Mouse (Mus musculus) natural killer cell, adult 2 months (primary cell): Measurements from ENCODE around the gene Arhgef25.
"Not testable (repeated sequence)": the region's sequence is repeated elsewhere in the genome, so short reads cannot be mapped to it uniquely, and the experiment has no call there.

ENCODE experiments used
- DNase-seq, 2 experiments: peaks; one replicate each; pipeline ENCODE4 v3.0.0; 2022; ENCODE audit warnings: low spot score in 2 of 2

The Arhgef25 gene

GRCm38 (mm10) chr10:127205373-127205772 lies 15.5 kb upstream of the Arhgef25 start:
- no peak for DNase-seq

GRCm38 (mm10) chr10:127204589-127204988 lies 14.7 kb upstream of the Arhgef25 start:
- DNase-seq, result no peak

DNA sequence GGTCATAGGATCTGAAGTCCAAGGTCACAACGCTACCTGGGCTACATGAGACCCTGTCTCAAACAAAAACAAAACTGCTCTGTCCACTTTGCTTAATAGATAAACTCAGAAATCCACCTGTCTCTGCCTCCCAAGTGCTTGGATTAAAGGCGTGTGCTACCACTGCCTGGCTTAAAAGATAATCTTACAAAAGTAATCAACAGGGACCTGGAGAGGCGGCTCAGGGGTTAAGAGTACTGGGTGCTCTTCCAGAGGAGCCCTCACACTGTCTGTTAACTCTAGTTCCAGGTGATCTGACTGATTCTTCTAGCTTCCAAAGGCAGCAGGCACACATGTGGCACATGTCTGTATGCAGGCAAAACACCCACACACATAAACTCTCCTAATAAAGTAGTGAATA lies 13.2 kb upstream of the Arhgef25 start:
- no peak for DNase-seq

GRCm38 (mm10) chr10:127200279-127200678 lies 10.4 kb upstream of the Arhgef25 start:
- DNase-seq, result no peak

DNA sequence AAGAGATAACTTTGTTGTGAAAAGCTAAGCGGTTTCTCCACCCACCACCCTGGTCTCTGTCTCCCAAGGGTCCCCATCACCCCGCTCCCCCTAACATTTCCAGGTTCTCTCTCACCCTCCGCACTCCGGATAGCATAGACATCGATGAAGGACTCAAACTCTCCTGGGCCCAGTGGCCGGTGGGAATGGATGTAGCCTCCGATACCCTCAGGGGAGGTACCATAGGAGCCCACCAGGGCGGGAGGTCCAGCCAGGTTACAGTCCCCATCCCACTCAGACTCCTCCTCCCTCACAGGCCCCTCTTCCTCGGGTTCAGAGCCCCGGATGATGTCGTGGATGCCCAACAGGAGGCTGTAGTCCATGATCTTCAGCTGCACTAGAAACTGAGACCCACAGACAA lies 9.6 kb upstream of the Arhgef25 start:
- no peak for DNase-seq

GRCm38 (mm10) chr10:127199068-127199467 lies 9.2 kb upstream of the Arhgef25 start:
- no peak for DNase-seq

- no peak for DNase-seq
Measured at GRCm38 (mm10) chr10:127198492-127198891, 8.6 kb upstream of the Arhgef25 start.

DNA sequence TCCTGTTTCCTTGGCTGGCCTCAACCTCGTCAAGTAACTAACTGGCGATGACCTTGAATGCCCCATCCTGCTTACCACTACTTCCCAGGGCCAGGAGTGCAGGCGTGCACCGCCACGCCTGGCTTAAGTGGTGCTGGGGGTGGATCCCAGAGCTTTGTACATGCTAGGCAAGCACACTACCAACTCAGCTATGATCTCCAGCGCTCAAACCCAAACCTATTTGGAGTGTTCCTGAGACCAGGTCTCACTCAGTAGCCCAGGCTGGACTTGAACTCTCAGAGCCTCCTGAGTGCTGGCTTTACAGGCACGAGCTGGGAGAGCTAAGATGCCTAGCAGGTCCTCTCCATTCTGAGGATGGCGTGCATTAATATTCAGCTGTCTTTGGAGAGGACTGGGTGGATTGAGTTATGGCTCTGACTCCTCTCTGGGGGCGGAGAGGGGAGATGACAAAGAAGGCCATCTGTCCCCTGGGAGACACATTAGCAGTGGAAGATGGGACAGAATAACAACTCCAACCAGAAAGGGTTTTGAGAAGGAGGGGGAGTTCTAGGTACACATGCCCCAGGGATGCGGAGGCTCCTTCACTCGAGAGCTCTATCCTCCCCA lies 7.7 kb upstream of the Arhgef25 start:
- DNase-seq, result no peak

DNA sequence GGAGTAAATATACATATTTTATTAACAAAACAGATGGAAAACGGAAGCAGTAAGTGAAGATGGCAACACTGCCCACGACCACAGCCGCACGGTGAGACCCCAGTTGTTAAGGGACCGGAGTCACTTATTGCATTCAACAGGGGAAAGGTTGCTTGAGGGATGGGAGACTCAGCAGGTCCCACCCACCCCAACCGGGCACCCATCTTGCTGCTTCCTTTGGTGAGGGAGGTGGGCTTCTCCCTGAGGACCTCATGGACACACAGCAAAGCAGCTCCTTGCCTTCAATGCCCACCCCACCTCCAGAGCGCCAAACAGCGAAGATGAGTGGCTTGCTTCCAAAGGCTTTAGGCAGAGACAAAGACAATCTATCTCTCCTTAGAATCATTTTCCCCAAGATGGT lies 7.2 kb upstream of the Arhgef25 start:
- DNase-seq, result no peak

DNA sequence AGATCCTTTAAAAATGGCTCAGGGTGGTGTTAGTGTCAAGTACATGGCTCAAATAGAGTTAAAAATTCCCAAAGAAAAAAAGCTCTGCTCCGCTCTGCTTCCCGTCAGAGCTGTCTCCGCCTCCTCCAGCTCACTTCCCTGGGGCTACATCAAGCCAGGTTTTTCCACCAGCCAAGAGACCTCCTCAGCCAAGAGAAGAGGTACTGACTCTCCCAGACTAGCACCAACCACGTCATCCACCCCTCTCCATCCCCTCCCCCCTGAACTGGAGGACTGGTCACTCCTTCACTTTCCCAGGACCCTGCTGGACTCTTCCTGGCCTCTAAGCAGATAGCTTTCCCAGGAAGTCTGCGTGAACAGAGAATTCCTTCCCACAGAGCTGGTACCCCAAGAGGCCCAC lies 6.5 kb upstream of the Arhgef25 start:
- DNase-seq, result no peak

- DNase-seq, result no peak
Measured at GRCm38 (mm10) chr10:127195328-127196129, 5.6 kb upstream of the Arhgef25 start, which contains the start of gene Dtx3. Gene Dtx3 (minus strand): TSS chr10:127195728.

DNA sequence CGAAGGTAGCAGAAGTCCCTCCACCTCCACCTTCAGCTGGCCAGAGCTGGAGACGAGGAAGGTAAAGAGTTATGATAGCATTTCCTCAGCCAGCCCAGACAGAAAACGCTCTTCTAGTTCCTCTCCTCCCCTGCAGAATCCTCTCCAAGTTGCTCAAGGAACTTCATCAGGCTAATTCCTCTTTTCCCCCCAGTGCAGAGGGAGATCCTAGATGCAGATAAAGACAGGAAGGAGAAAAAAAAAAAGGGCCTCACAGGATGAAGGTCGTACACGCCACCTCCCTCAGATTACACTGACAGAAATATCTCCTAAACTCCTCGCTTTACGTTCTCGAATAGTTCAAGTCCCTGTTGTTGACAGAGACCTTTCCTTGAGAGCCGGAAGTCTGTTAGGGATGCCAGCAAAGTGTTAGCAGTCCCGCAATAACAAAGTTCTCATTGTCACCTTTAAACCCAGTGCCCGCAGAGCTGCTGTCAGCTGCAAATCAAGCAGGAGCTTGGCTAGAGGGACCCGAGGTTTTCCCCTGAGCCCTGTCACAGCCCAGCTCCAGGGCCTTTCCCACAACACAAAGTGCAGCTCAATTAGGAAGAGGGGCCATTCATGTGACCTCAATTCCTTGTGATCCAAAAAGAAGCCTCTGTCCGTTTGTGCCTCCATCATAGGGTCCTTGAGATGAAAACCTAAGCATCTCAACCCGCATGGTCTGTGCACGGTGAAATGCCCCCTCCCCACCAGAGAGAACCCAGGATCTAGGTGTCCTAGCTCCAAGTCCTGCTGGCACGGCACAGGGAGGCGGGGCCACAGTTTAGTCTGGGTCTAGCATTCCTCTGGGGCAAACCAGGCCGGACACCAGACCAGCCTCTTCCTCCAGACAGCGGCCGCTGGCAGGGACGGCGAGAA lies 4.8 kb upstream of the Arhgef25 start:
- no peak for DNase-seq

DNA sequence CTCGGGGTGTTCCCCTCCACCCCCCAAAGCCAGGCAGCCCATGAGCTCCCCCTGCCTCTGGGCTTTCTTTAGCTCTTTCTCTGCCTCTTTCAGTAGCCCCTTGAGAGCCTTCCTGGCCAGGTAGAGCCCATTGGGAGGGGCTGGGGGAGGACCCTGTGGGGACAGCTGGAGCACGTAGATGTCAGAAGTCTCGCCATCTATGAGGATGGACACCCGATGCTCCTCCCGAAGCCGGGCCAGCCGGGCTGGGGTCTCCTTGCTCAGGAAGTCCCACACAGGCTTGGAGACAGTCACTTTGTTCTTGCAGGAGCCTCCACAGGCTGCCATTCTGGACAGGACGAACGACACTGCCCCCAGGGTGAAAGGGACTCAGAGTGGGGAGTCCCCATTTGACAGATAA lies 3.1 kb upstream of the Arhgef25 start:
- DNase-seq, result no peak

GRCm38 (mm10) chr10:127192057-127192328 lies 2.1 kb upstream of the Arhgef25 start:
- DNase-seq, result not testable (repeated sequence)

DNA sequence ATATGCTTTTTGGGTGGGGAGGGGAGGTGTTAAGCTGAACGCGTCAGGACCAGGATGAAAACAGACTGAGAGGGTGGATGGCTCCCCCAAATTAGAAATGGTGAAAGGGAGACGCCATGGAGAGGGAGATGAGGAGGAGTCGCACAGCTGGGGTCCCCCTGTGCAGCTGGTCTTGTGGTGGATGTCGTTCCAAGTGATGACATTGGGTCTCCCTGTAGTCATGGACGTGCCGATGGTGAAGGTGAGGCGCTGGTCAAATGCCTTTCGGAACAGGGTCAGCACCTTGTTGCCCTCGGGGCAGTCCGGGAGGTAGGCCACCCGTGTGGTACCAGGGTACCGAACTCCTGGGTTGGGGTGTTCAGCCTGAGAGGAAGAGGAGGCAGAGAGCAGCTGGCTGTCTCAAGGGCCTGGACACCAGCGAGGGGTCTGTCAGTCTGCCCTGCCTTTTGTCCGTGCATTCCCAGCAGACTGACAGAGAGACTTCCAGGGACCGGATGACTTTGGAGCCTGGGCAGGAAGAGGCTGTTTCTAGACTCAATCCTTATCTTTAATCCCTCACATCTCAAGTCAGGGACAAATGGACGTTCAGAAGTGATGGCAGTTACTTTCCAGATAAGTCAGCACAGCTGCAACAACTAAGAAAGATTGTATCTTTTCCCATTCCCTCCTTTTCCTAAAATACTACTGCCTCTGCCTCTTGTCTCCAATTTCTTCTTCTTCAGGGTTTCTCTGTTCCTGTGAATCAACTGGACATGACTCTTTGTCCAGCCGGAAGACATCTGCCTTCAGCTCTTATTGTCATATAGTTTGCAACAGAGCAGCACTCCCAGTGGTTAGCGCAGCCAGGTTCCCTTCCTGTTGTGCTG lies 1.5 kb upstream of the Arhgef25 start:
- DNase-seq, result no peak

- DNase-seq, result no peak
Measured at GRCm38 (mm10) chr10:127190398-127191190, 711 bp upstream of the Arhgef25 start.

- no peak for DNase-seq
Measured at GRCm38 (mm10) chr10:127189116-127189650, 700 bp downstream of the Arhgef25 start.

GRCm38 (mm10) chr10:127188465-127189115 lies 1.3 kb downstream of the Arhgef25 start:
- DNase-seq, result no peak

DNA sequence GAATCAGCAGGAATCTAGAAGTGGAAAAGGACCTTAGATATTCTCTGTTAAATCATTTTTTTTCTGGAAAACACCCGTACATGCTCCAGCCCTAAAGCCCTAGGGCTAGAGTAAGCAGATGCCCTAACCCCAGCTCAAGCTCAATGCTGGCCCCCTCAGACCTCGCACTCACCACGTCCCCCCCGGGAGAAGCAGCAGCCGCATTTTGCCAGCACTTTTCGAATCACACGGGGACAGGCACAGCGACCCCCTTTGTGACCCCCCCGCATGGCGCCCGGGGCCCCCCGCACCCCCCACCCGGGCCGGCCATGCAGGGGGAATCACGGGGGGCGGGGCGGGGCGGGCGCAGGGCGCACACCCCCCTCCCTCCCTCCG lies 1.8 kb downstream of the Arhgef25 start:
- DNase-seq, result no peak
